Mouse (Mus musculus) ovary, postnatal 10 days (tissue): Measurements from ENCODE around the gene Thsd4.

Experiments used
- DNase-seq: peaks from one replicate; pipeline ENCODE4 v3.0.0; 2022; ENCODE audit warnings: low spot score

Gene Thsd4

GRCm38 (mm10) chr9:60071620-60072263 is 450.1 kb downstream of the Thsd4 start:
- DNase-seq, result no peak

DNA sequence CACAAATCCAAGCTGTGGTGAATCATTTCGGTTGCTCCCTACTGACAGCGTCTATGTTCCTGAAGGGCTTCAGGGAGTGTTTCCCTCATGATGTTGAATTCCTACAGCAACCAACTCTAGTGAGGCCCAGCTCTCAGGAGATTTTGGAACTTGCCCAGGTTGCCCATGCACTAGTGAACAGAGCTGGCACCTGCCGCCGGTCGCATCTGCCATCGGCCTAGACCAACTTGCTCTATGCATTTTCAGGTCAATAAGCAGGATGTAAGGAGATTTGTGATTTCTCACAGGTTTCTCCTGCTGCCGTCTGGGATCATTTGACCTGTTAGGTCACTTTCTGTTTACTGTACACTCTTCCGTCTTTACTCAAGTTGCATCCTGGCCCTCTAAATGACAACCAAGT is 454.6 kb downstream of the Thsd4 start:
- DNase-seq, result no peak

GRCm38 (mm10) chr9:60065184-60065583 is 456.7 kb downstream of the Thsd4 start:
- no peak for DNase-seq

DNA sequence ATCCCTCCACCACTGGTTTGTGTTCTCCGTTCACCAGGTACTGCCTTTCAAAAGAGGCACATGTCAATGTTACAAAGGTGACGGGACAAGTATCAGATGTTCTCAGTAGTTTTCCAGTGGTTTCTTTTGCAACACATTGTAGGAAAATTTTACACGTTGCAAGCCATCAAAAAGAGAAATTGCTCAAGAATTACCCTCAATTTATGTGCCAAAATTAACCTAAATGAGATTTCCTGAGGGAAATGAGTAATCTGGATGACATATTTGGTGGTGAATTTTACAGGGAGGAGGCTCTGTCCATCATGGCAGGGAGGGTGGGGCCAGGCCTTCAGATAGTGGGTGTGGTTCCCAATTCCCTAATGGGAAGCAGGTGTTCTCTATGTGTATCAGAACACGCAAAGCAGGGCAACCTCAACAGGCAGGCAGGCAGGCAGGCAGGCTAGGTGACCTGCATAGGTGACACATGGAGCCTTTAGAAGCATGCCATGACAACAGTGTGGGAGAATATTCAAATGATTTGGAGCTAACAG is 458.6 kb downstream of the Thsd4 start:
- DNase-seq, result no peak

- no peak for DNase-seq
Measured at GRCm38 (mm10) chr9:60056131-60056530, 465.7 kb downstream of the Thsd4 start.

GRCm38 (mm10) chr9:60054951-60055350 is 466.9 kb downstream of the Thsd4 start:
- no peak for DNase-seq

DNA sequence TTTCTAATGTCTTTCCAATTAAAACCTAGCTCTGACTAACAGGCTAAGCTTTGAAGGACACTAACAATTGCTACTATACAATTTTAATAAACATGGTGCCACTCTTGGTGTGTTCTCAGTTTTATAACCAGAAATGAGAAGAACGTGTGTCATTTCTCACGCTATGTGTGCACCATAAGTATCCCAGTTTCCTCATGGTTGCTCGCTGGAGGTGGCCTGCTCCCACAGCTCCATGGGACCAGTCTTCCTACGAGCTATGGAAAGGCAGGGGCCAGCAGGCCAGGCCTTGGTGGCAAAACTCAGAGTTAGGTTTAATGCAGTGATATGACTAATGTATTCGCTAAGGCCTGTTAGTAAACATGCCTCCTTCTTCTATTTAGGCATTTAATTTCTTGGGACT is 468.7 kb downstream of the Thsd4 start:
- no peak for DNase-seq

GRCm38 (mm10) chr9:60052415-60052814 is 469.4 kb downstream of the Thsd4 start:
- no peak for DNase-seq

GRCm38 (mm10) chr9:60043175-60043574 is 478.7 kb downstream of the Thsd4 start:
- no peak for DNase-seq

DNA sequence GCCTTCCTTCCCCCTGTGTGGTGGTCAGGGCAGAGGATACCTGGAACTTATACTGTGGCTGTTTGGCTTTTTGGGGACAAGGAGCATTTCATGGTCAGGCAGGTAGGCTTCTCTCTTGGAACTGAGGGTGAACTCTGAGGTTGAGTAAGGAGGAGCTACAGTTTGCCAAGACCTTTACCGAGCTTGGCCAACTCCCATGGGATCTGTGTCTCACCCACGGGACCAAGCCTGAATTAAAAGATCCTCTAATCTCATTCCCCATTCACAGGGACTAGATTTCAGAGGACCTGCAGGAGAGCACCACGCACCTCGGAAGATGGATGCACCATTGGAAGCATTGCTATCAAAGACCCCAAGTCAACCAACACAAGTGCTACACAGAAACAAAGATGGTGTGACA is 487.0 kb downstream of the Thsd4 start:
- DNase-seq, result no peak

DNA sequence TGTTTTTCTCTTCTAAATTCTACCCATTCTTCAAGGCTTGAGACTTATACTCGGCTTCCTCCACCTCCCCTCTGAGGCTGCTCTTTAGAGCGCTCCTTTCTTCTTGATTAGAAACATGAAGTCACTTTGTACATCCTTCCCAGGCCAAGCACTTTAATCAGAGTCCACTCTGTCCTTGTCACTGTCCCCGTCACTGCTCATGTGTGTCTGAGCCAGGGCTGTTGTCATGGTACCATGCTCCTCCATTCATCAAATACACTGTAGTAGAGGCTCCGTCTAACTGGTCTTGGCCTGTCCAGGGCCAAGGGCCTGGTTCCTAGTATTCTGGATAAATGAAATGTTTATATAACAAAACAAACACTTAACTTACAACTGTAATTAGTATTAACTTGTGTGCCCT is 494.6 kb downstream of the Thsd4 start:
- DNase-seq, result no peak

- no peak for DNase-seq
Measured at GRCm38 (mm10) chr9:60026795-60027194, 495.1 kb downstream of the Thsd4 start.

DNA sequence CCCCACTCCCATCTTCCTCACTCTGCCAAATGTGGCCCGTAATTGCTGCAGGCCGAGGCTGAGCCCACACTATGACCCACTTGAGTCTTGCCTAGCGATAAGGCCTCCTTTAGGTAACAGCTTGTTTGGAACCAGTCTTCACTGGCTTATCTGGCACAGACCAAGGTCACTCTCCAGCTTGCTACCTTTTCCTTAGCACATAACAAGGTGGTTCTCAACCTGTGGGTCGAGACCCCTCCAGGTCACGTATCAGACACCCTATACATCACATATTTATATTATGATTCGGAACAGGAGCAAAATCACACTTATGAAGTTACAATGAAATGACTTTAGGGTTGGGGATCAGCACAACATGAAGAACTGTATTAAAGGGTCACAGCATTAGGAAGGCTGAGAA is 495.9 kb downstream of the Thsd4 start:
- no peak for DNase-seq

- DNase-seq, result no peak
Measured at GRCm38 (mm10) chr9:60024971-60025370, 496.9 kb downstream of the Thsd4 start.

DNA sequence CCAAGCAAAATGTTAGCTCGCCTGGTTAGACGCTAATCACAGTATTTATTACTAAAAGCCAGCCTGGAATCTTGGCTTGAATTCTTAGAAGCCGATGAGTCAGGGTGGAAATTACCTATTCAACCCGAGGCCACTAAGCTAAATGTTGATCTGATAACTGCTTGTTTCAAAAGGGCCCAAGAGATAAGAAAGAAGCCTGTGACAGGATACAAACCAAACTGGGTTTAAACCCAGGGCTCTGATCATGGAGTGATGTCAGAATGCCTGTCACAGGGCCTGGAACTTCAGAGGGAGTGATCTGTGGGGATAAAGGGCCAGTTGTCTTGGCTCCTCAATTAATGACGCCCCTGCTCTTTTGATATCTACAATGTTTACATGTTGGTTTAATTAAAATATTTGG is 497.3 kb downstream of the Thsd4 start:
- no peak for DNase-seq

- no peak for DNase-seq
Measured at GRCm38 (mm10) chr9:60022331-60022730, 499.5 kb downstream of the Thsd4 start.

DNA sequence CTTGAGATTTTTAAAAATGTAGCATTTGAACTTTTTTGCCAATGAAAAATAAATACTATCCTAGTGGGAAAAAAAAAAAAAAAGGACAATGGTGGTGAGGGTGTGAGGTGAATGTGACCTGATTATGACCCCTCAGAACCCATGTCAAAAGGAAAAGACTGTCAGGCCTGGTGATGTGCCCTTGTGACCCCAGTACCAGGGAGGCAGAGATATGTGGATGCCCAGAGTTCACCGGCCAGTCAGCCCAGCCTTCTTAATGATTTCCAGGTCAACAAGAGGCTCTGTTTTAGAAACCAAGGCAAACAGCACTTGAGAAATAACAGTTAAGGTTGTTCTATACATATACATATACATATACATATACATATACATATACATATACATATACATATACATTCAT is 501.4 kb downstream of the Thsd4 start:
- DNase-seq, result no peak

GRCm38 (mm10) chr9:60010285-60010684 is 511.6 kb downstream of the Thsd4 start:
- no peak for DNase-seq

DNA sequence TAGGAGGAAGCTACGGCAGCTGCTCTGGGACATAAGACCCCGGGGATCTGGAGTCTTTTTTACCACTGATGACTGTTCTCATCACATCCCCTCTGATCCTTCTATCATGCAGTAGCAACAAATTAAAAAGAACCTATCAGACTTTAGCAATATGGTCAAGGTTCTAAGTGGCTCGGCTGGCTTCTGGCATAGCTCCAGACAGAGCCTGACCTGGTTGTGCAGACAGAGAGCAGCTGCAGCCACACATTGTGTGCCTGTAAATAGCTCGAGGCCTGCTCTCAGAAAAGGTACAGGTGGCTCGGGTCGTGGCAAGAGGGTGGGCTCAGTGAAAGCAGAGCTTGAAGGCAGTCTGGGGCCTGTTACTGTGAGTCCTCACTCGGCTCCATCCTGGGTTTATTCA is 512.9 kb downstream of the Thsd4 start:
- no peak for DNase-seq

DNA sequence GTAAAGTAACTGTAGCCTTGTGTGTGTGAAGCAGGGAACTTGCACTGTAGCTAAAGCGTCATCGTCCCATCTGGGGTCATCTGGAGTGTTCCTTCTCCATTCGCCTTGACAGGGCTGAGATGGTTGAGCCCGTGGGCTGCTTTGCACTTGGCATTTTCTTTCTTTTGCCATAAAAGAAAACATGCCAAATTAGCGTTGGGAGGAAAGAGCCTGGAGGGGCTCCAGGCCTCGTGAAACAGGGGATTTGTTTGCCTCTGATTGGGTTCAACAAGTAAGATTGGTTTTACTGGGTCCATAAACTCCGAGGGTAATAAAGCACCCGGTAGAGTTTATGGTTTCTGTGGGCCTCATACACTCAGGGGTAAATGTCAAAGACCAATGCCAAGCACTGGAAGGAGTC is 519.5 kb downstream of the Thsd4 start:
- DNase-seq, result no peak

- no peak for DNase-seq
Measured at GRCm38 (mm10) chr9:60001444-60001843, 520.4 kb downstream of the Thsd4 start.

DNA sequence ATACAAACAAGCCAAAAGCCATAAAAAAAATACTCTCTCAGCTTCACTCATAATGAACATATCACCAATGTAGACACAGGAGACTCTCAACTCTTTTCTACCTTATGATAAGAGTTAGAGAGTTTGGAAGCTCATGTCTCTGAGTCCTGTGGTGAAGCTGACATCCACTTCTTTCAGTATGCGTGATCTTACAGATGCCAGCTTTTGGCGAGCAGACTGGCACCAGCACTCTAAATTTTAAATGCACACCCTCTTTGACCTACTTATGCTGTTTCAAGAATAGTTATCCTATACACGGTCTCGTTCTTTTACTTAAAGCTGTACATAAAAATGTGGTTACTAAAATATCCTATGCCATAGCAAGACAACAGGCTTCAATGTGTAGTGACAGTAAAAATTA is 524.1 kb downstream of the Thsd4 start:
- no peak for DNase-seq

GRCm38 (mm10) chr9:59991407-59991806 is 530.4 kb downstream of the Thsd4 start:
- DNase-seq, result no peak

DNA sequence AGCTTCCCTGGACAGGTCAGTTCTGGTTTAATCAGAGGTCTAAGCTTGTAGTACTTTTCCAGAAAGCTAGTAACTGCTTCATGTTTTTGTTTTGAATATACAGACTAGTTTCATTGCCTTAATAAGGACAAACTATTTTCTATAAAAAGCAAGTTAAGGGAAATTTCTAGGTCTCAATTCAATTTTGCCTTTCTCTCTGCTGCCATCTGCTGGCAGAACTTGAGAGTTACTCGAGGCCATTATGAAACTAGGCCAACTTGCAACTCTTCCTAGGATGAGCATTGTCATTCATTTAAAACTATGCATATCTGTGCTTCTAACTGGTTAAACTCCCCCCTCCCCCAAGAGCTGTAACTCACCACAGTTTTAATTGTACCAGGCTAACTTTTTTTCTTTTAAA is 532.0 kb downstream of the Thsd4 start:
- peak; percentile 24 for DNase-seq
